Mouse (Mus musculus) c-Kit-positive CD71-positive TER-119-negative erythroid progenitor cells, embryonic 14.5 days (primary cell): ENCODE measurements around the gene Dars2.

Experiments used
- DNase-seq: peaks from one replicate; pipeline ENCODE4 v3.0.0-alpha.2; 2013; ENCODE audit warnings: low read depth

Dars2 gene

GRCm38 (mm10) chr1:161070352-161071271 is at the start of gene Dars2, which contains the start of gene Cenpl:
Gene Dars2 (minus strand): TSS chr1:161070658.
Gene Cenpl (plus strand): TSS chr1:161070713.
- DNase-seq, result peak; percentile 93

DNA sequence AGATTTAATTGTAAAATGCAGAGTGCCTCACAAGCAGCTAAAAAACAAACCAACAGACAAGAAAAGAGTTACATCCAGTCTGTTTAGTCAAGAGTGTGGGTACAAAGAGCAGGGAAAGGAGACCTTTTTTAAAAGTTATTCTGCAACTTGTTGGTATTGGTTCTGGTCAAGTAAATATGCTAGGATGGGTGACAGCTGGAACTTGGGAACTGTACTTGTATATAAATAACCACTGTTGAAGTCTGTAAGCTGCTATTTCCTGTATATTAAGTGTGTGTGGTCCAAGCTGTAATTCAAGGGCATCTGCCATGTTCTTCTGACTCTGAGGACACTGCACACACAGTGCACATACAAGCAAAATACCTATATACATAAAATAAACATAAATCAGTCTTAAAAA is 44.1 kb upstream of the Dars2 start:
- DNase-seq, result no peak

DNA sequence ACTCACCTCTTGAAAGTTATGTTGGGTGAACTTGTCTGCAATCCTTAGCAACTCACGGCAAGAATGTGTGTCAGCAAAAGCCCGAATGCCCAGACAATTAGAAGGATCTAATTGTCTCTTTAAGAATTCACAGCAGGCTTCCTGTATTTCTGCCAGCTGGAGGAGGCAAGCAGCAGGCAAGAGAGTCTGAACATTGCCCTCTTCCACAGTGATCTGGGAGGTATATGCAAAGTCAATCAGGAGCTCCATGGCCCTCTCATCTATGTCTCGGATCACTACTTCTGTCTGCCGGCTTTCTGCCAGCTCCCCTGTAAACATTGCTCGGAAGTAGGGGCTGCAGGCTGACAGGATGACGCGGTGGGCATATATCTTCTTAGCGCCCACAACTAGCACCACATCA is 38.8 kb upstream of the Dars2 start:
- DNase-seq, result no peak

GRCm38 (mm10) chr1:161103842-161104241 is 33.4 kb upstream of the Dars2 start:
- no peak for DNase-seq

DNA sequence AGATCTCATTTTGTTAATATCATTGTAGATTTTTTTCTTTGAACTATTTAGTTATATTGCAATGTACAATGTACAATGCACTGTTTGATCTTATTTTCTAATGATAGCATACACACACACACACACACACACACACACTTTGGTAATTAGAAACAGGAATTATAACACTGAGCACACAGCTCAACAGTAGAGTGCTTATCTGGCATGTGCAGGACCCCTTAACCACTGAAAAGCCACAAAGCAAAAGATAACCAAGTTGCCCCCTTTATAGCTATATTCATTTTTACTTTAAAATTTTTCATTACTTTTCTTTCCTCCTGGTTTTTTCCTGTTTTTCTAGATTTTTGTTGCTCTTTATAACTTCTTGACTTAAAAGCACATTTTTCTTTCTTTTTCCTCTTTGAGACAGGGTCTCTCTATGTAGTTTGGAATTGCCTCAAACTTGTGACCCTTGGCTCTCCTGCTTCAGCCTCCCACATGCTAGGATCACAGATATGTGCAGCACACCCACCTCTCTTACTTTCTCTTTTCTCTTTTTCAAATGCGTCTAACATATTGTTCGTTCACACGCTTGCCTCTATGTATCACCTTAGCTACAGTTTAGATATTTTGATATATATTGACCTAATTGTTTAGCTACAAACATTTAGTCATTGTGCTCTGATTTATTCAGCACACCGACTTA is 29.4 kb upstream of the Dars2 start:
- DNase-seq, result peak; percentile 43

- no peak for DNase-seq
Measured at GRCm38 (mm10) chr1:161077243-161077642, 6.8 kb upstream of the Dars2 start.

GRCm38 (mm10) chr1:161076238-161076637 is 5.8 kb upstream of the Dars2 start:
- DNase-seq, result no peak

DNA sequence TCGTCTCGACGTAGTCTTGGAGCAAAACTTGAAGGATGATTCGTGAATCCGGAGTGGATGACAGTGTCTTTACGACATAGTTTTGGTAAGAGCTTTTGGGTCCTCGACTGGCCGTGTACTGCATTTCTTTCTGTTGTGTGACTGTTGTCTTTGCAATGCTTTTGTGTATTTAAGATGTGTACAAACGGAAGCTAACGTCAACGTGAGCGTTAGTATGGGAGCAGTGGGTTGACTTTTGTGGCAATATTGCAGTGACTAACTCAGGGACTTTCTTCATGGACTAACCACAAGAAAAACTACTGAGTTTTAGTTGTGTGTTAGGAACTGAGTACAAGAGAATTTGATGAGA is 788 bp upstream of the Dars2 start:
- no peak for DNase-seq

DNA sequence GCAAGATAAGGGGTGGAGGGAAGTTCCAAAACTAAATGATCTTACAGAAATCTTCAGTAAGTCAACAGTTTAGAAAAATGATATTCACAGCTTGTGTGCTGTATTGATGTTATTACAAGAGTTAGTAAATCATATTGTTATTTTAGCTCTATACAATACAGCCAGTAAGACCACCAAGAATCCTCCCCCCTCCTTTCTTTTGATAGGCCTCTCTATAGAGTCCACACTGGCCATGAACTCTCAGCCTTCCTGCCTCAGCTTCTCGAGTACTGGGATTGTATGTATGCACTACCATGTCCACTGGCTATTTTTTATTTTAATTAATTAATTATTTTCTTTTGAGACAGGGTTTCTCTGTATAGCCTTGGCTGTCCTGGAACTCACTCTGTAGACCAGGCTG is 7.1 kb downstream of the Dars2 start:
- DNase-seq, result no peak

- no peak for DNase-seq
Measured at GRCm38 (mm10) chr1:161057164-161057563, 13.3 kb downstream of the Dars2 start.

DNA sequence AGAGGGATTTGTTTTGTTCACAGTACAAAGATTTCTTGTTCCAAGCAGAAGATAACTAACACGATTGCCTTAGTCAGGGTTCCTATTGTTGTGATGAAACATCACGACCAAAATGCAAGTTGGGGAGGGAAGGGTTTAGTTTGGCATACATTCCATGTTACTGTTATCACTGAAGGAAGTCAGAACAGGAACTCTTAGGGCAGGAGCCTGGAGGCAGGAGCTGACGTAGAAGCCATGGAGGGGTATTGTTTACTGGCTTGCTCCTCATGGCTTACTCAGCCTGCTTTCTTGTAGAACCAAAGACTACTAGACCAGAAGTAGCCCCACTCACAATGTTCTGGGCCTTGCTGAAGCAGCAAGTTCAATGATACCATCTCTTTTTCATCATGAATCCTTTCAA is 23.5 kb downstream of the Dars2 start:
- DNase-seq, result no peak

DNA sequence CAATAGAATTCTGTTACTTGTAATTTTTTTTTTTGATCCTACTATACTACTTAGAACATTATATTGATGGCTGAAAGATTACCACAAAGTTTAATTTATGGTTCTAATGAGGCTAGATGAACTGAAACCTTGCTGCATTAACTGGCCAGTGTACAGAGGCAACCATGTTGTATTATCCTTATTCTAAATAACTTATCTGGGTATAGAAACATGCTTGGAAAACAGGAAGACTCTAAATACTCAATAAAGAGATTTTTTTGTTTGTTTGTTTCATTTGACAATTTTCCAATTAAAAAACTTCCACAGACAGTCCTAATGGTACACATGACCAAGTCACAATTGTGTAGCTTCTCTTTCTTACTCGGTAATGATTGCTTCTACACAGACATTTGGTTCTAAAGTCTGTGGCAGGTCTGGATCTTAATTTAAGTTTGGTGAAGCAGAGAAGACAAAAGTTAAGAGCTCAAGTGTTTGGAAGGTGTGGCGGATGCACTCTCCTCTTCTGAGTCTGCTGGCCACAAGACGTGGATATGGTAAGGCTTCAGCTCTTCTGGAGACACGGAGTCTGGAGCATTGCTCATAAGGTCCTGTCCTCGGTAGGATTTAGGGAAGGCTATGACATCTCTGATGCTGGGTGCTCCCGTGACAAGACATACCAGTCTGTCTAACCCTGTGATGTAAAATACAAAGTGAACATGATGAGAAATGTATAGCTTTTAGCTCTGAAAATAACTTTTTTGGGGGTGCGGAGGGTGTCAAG is 29.0 kb downstream of the Dars2 start:
- DNase-seq, result no peak

DNA sequence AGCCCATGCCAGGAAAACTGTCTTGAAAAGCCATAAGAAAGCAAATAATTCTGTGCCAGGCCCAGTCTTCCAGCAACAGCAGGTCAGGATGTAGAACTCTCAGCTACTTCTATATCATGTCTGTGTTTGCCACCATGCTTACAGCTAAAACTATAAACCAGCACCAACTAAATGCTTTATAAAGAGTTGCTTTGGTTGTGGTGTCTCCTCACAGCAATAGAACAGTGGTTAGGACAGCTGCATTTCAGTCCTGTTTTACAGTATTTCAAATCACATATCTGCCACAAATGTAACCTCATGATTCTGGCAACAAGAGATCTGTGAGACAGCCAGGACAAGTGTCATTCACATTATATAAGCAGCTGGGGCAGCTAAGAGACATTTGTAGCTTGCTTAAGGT is 29.6 kb downstream of the Dars2 start:
- no peak for DNase-seq

DNA sequence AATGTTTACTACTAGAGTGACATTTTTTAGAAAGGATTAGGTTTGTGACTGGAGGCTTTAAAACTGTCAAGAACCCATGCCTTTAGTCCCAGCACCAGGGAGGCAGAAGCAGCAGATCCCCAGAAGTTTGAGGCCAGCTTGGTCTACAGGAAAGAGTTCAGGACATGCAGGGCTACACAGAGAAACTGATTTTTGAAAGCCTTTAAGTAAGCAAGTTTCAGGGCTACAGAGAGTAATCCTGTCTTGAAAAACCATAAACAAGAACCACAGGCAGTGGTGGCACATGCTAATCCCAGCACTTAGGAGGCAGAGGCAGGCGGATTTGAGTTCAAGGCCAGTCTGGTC is 30.1 kb downstream of the Dars2 start:
- DNase-seq, result no peak

DNA sequence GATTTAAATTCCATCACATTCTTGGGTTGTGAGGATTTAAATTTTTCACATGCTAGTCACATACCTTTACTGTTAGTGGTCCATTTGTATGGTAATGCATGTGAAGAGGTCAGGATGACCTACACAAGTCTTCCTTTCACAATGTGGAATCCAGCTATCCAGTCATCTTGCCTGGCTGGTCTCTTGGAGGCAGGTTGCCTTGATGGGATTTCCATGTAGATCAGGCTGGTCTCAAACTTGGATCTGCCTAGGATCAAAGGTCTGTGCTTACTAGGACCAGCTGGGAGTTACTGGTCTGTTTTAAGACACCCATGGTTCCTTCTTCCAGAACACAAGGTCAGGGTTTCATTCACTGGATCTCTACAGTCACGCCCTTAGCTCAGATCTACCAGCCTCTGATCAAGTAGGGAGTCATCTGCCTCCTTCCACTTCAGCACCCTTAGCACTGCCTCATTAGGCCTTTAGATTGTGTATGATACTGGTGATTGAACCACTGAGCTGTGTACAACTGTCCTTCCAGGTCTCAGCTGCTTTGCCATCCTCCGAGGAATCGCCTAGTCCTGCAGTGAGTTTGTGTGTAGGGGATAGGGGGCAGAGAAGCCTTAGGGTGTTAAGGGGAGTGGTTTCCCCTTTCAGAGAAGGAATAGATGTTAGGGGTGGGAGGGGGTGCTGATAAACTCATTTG is 30.6 kb downstream of the Dars2 start:
- no peak for DNase-seq

DNA sequence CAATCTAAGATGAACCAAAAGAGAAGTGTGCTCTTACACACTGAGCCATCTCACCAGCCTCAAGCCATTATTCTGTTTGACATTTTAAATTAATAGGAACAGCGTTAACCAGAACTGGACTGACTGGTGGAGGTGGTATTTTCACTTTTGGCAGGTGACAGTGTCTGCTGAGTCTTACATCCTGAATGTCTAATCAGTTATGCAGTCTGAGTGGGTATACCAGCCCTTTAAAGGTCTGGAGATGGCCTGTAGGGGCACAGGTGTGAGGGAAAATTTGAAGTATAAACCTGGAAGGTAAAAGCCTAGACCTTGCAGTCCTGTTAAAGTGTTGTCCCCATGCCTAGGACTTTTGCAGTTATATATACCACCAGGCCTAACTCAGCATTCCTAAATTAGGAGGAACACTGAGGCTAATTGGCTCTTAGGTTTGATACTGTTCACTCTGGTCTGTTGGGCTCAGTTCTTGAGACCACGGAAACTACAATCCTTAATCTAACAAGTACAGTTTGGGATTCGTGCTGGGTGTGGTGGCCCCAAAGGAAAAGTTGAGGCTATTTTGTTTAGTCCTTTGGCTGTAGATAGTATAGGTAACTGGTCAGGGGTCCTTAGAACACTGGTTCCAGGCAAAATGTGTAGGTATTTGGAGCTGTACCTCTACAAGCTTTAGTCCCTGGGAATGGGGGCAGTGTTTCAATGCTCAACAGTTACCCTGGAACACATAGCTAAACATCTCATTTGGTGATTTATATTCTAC is 31.3 kb downstream of the Dars2 start:
- DNase-seq, result no peak

DNA sequence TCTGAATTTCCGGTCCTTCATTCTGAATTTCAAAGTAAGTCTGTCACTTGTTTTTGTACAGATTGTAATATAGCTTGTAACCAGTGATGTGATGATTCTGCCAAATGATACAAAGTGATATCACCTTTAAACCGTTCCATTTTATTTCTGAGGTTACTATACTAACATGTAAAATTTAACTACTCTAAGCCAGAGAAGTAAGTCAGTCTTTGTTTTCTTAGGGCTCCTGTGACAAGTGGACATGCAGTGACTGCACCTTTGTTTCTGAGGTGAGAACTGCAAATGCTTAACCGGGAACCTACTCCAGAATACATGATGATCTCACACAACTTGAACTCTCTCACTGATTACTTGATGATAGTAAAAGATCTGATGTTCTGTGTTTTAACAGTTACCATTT is 32.5 kb downstream of the Dars2 start:
- DNase-seq, result no peak

DNA sequence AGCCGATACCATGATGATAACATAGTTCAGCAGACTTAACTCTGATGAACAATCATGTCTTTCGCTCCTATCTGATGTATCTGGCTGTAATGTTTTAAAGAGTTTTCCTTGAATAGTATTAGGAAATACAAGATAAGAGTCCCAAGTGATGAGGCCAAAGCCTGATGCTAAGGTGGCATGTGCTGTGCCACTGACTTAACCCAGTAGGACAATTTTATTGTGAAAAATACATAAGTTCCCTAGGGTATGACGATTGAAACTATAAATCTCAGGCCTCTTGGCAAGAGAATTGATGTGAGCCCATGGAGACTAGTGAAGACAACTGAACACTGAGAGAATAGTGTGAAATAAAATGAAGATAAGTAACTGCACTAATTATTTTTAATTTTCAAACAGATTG is 32.9 kb downstream of the Dars2 start:
- DNase-seq, result no peak

GRCm38 (mm10) chr1:161037026-161037425 is 33.4 kb downstream of the Dars2 start:
- no peak for DNase-seq

- no peak for DNase-seq
Measured at GRCm38 (mm10) chr1:161036411-161036841, 34.0 kb downstream of the Dars2 start.

DNA sequence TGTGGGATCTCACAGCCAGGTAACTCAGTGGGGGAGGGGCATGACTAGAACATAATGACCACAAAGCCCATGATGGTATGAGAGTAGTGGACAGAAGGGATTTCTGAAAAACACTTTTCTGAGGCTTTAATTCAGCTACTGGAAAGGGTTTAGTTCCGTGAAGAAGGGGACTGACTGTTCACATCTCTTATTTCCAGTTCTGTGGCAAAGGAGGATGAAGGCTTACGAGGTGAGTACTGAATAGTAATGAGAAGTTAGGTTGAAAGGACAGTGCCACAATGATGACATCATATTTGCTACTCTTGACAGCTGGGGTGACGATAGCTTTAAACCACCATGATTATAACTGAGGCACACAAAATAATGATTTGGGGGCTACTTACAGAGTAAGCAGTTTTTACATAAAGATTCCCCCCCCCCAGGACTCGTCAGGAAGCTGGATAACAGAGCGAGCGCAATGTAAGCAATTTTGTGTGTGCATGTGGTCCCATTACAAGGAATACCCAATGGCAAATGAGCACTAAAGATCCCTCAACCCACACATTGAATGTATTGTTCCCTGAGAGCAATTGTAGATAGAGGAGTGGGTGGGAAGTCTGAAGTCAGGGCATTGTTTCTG is 34.6 kb downstream of the Dars2 start:
- DNase-seq, result no peak
